Mouse (Mus musculus): ENCODE data around the gene Olfr1396.

DNA sequence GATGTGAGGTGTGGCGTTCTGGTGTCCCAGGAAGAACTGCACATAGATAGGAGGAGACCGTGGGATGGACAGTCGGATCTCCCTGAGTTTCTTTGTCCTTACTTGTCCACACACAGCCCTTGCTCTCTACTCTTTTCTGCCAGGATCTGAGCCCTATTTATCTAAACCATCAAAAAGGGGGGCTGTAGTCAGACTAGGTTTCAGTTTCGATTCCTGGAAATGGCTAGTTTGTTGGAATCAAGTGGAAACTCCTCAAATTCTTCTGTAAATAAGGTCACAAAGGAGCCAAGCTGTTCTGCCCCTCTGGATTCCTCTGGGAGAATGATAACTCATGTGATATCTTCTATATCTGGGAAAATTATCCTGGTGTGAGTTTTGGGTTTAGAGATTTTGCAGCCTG lies 33.3 kb downstream of the Olfr1396 start:
- no peak for TF ChIP-seq FLI1 (IDR thresholded peaks at IDR 0.05; ENCODE audit: low read length)
- TF ChIP-seq GATA1 (IDR thresholded peaks at IDR 0.05; ENCODE audit: borderline replicate concordance, low read length) = no peak
